8 mouse cellular contexts compared by ENCODE assay signal in the genomic region with DNA sequence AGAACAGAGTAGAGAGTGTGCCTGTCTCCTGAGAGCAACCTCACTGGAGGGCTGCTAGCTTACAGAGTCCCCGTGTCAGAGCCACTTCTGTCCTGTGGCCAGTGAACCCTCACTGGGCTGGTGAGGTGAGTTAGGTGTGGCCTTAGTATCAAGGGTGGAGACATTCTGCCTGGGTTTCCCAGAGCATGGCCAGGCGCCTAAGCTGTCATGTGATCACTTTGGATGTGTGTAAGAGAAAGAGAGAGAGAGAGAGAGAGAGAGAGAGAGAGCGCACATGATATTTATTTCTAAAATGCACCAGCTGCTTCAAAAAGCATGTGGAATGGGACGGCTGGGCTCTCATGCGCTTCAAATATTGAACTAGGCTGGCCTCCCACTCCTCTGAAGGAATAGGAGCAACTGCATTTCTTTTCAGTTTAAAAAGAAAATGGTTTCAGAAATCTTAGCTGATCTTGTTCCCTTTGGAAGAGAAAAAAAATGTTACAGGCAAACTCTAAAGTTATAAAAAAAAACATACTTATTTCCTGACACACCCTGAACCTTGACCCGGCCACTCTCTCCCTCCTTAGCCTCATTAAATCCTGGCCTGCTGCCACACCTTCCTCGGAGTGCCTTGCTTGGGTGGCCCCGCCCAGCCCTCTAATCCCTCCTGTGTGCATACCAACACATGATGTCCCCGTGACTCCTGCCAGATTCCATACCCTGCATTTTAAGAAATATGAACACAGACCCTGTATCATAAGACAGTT.
DNase-seq lines count a peak whose midpoint lies in the region; ATAC-seq and TF ChIP-seq lines count a peak whose summit lies in the region.
"Not testable (repeated sequence)": the region's sequence is repeated elsewhere in the genome, so short reads cannot be mapped to it uniquely, and the experiment has no call there.

No protein-coding gene starts in this region.

- peak overlapping the region; percentile 77; the same call in 1 of the 2 replicates for H3K27ac ChIP-seq in kidney, embryonic 16.5 days (ENCODE audit: low read length)

- WGBS in kidney, embryonic 16.5 days: 16% methylated on average over 9 of the region's 9 CpGs
- 17% methylated on average over 9 of the region's 9 CpGs for WGBS in lung, adult 2 months

- H3K79me2 ChIP-seq in C2C12 (ENCODE audit: control insufficient read depth, insufficient read depth): not testable (repeated sequence)

- peak overlapping the region; percentile 12; the same call in 1 of the 2 replicates for H3K4me2 ChIP-seq in kidney, embryonic 16.5 days (replicated peaks; ENCODE audit: low read depth, low read length)

- H3K27me3 ChIP-seq in C2C12 (ENCODE audit: control insufficient read depth, insufficient read depth, insufficient read length); kidney, embryonic 16.5 days (ENCODE audit: insufficient read depth, low read length): not testable (repeated sequence)

- not testable (repeated sequence) for H3K4me1 ChIP-seq in kidney, embryonic 16.5 days (ENCODE audit: insufficient read depth, low read length); lung, adult 2 months (ENCODE audit: control insufficient read depth, insufficient read depth, low read length)

- H3ac ChIP-seq in C2C12 (ENCODE audit: control insufficient read depth, insufficient read length, low read depth): not testable (repeated sequence)

- H3K79me3 ChIP-seq in C2C12 (ENCODE audit: low read depth): not testable (repeated sequence)

- not testable (repeated sequence) for TF ChIP-seq CTCF in C2C12 (IDR thresholded peaks at IDR 0.05; ENCODE audit: control insufficient read depth, insufficient read depth, insufficient read length); brain, embryonic 14.5 days (IDR thresholded peaks at IDR 0.05; ENCODE audit: borderline replicate concordance, extremely low read depth, insufficient read depth, insufficient read length); lung, adult 2 months (IDR thresholded peaks at IDR 0.05; ENCODE audit: insufficient read depth, low read length)

- peaks cover 11% of the 10 kb centered on the region for H3K9me3 ChIP-seq in kidney, embryonic 16.5 days (ENCODE audit: low read length)

- not testable (repeated sequence) for H3K36me3 ChIP-seq in C2C12 (ENCODE audit: control insufficient read depth, insufficient read depth); kidney, embryonic 16.5 days (ENCODE audit: insufficient read depth, low read length)

- H3K9ac ChIP-seq in kidney, embryonic 16.5 days (replicated peaks; ENCODE audit: low read length): not testable (repeated sequence)

- not testable (repeated sequence) for TF ChIP-seq POLR2A in brain, embryonic 14.5 days (IDR thresholded peaks at IDR 0.05; ENCODE audit: borderline replicate concordance, extremely low read depth, insufficient read depth, insufficient read length, poor library complexity, severe bottlenecking); lung, adult 2 months (IDR thresholded peaks at IDR 0.05; ENCODE audit: borderline replicate concordance, extremely low read depth, low read depth, low read length)

- peak; percentile 61; the same call in 1 of the 2 replicates for ATAC-seq in kidney, embryonic 16.5 days (ENCODE audit: low FRiP score, low TSS enrichment)

- peak; percentile 47 for DNase-seq in brain, embryonic 14.5 days (ENCODE audit: low read depth)
- peak; percentile 99 for DNase-seq in heart, adult 11 months
- peak; percentile 78 for DNase-seq in heart, postnatal 4 days
- peak; percentile 81 for DNase-seq in lung, adult 2 months
- DNase-seq in ovary, postnatal 14 days (ENCODE audit: low spot score): peak; percentile 54
- peak; percentile 58 for DNase-seq in testis, postnatal 14 days (ENCODE audit: low spot score)

- H3K4me3 ChIP-seq in C2C12 (ENCODE audit: insufficient read depth, poor library complexity, severe bottlenecking); kidney, embryonic 16.5 days (ENCODE audit: low read length); lung, adult 2 months (replicated peaks; ENCODE audit: extremely low read depth, low read depth, low read length): not testable (repeated sequence)

TF ChIP-seq in C2C12, 6 proteins besides CTCF, POLR2A, EP300 and RAD21:
- peak; percentile 40 for TF ChIP-seq USF1 (IDR thresholded peaks at IDR 0.05; ENCODE audit: low read depth)

Comparison
In these comparisons a context has a peak if more than half of its experiments do, and no peak if none do; other contexts are left out.
1. DNase-seq: peak in every context shown above with its lines; median percentile 99 in heart, adult 11 months; 81 in lung, adult 2 months; 78 in heart, postnatal 4 days; 58 in testis, postnatal 14 days; 54 in ovary, postnatal 14 days; 47 in brain, embryonic 14.5 days.